Mouse (Mus musculus) liver, embryonic 13.5 days (tissue): ENCODE measurements around the gene 1700025G04Rik. TPM values are rescaled to one million over a fixed set of nuclear protein-coding genes. Genes with fewer than 3 reads are reported as not detected.
A peak's percentile ranks its signal among the peaks of the same experiment; 100 is the strongest.
"Not testable (repeated sequence)": the region's sequence is repeated elsewhere in the genome, so short reads cannot be mapped to it uniquely, and the experiment has no call there.

Experiments used
- ATAC-seq: fragments of 200-750 bp; cut with Nextera tagmentation; 2 replicates; pipeline ENCODE4 v1.8.0; 2017; ENCODE audit warnings: low read depth, mild to moderate bottlenecking, moderate number of reproducible peaks, moderate library complexity
- DNase-seq: peaks from one replicate; pipeline ENCODE4 v3.0.0; 2022
- H3K27ac ChIP-seq: fragments of 300-500 bp; sonication (generic); 2 replicates; pipeline ENCODE4 v1.5.1; 2015; ENCODE audit warnings: moderate library complexity, mild to moderate bottlenecking, inconsistent platforms
- H3K27me3 ChIP-seq: fragments of 300-500 bp; sonication (generic); 2 replicates; pipeline ENCODE4 v1.6.1; 2015; ENCODE audit warnings: mild to moderate bottlenecking, inconsistent platforms
- H3K36me3 ChIP-seq: fragments of 300-500 bp; sonication (generic); 2 replicates; pipeline ENCODE4 v1.6.1; 2015; ENCODE audit warnings: mild to moderate bottlenecking, inconsistent platforms
- H3K4me1 ChIP-seq: fragments of 300-500 bp; sonication (generic); replicated peaks from 2 replicates; pipeline ENCODE4 v1.6.1; 2015; ENCODE audit warnings: inconsistent platforms
- H3K4me2 ChIP-seq: fragments of 300-500 bp; sonication (generic); 2 replicates; pipeline ENCODE4 v1.6.1; 2015; ENCODE audit warnings: inconsistent platforms, mild to moderate bottlenecking, moderate library complexity
- H3K4me3 ChIP-seq: fragments of 300-500 bp; sonication (generic); replicated peaks from 2 replicates; pipeline ENCODE4 v1.5.1; 2015; ENCODE audit warnings: mild to moderate bottlenecking, inconsistent platforms
- H3K9ac ChIP-seq: fragments of 300-500 bp; sonication (generic); 2 replicates; pipeline ENCODE4 v1.6.1; 2015; ENCODE audit warnings: mild to moderate bottlenecking, inconsistent platforms
- H3K9me3 ChIP-seq: fragments of 300-500 bp; sonication (generic); replicated peaks from 2 replicates; pipeline ENCODE4 v1.6.1; 2016; ENCODE audit warnings: inconsistent platforms
- WGBS: fragments of 180-500 bp; shearing (Covaris S2); methylation state at CpG from one replicate; pipeline ENCODE4 v1.1.7; 2015; ENCODE audit not compliant: insufficient replicate concordance; 5-methylcytosine and 5-hydroxymethylcytosine counted together
- polyA plus RNA-seq: library from polyadenylated mRNA; unstranded; fragments of >200 nt; fragmentation: Nextera tagmentation; extraction: Ambion mirVana; gene quantifications from 2 replicates; pipeline ENCODE4 v1.2.1, GENCODE M21; 2015

The 1700025G04Rik gene
- polyA plus RNA-seq, 1 experiment from 2014 or later = 1.8 TPM

DNA sequence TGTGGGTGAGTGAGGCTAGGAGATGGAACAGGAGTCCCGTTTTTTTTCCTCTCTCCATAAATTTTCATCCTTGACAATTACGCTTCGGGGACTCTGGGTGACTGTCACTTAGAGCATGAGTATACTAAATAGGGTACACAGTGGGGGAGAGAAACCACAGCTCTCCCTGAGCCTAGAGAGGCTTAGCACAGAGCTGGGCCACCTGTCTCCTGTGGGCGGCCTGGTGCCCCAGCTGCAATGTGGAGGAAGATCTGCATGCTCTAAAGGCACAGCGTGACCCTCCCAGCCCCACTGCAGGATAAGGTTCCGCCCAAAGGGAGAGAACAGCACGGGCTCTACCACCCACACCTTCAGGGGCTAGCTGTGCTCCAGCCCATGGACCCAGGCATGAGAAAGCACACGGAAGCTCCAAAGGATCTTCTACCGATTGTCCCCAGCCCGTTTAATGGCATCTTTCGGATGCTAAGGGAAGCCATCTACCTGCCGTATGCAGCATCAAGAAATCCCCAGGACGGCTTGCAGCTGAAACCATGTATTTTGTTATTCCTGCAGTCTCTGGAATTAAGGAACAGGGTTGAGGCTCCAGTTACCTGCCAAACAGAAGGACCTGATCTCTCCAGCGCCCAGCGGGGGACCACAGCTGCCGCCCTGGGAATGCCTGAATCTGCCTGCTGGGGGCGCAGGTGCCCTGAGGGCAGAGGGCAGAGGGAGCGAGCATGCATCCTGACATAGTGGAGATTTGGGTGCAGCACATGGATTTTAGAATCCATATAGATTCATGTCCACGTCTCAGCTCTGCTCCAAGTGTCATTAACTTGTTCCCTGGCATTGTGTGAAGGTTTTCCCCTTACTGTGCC lies 243.8 kb downstream of the 1700025G04Rik start:
- DNase-seq (no peak), ATAC-seq (no peak)
- H3K4me3 ChIP-seq = no peak overlapping the region
- no peak overlapping the region for H3K27ac ChIP-seq
- no peak overlapping the region for H3K9ac ChIP-seq
- no peaks in the 10 kb centered on the region for H3K27me3 ChIP-seq
- no peaks in the 10 kb centered on the region for H3K36me3 ChIP-seq
- WGBS = 57% methylated on average over 19 of the region's 19 CpGs
- H3K9me3 ChIP-seq = no peaks in the 10 kb centered on the region
- H3K4me1 ChIP-seq = no peaks in the 10 kb centered on the region
- no peak overlapping the region for H3K4me2 ChIP-seq

- Histone ChIP-seq H3K27me3 (no peaks in the 10 kb centered on the region), H3K4me1 (no peaks in the 10 kb centered on the region), H3K4me3 (no peak overlapping the region), H3K36me3 (no peaks in the 10 kb centered on the region), H3K27ac (no peak overlapping the region), H3K9me3 (no peaks in the 10 kb centered on the region), H3K4me2 (no peak overlapping the region), H3K9ac (no peak overlapping the region)
- WGBS = 75% methylated on average over 17 of the region's 17 CpGs
- no peak for DNase-seq
- no peak for ATAC-seq
Measured at GRCm38 (mm10) chr1:151845252-151845832, 244.6 kb downstream of the 1700025G04Rik start.

- H3K4me2 ChIP-seq = not testable (repeated sequence)
Measured at GRCm38 (mm10) chr1:151840345-151840744, 249.6 kb downstream of the 1700025G04Rik start.

GRCm38 (mm10) chr1:151835261-151835660 lies 254.7 kb downstream of the 1700025G04Rik start:
- no peak for ATAC-seq
- WGBS = 69% methylated on average over 4 of the region's 4 CpGs

More at GRCm38 (mm10) chr1:151840345-151840744, 249.6 kb downstream of the 1700025G04Rik start:
- H3K4me3 ChIP-seq, H3K27me3 ChIP-seq, H3K4me1 ChIP-seq, H3K9me3 ChIP-seq, H3K36me3 ChIP-seq, H3K9ac ChIP-seq, ATAC-seq, H3K27ac ChIP-seq, DNase-seq: not testable (repeated sequence)
- WGBS = 81% methylated on average over 1 of the region's 1 CpGs

DNA sequence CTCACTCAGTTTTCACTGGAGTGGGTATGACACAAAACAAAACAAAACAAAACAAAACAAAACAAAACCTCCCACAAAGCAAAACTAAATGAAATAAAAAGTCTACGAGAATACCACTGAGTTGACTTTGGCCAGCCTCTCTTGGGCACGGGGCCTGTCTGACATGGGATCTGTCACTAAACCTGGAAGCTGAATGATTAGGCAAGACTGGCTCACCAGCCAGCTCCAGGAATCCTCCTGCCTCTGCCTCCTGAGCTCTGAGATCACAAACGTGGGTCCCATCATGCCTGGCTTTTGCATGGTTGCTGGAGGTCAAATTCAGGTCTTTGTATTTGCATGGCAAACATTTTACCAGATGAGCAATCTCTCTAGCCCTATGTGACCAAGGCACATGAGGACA lies 258.1 kb downstream of the 1700025G04Rik start:
- Histone ChIP-seq H3K36me3 (no peaks in the 10 kb centered on the region), H3K4me3 (no peak overlapping the region), H3K9me3 (0 out of 2 replicates have a peak, but pooled peaks cover 5% of the 10 kb centered on the region), H3K4me1 (no peaks in the 10 kb centered on the region), H3K27me3 (no peaks in the 10 kb centered on the region), H3K27ac (no peak overlapping the region), H3K9ac (no peak overlapping the region), H3K4me2 (no peak overlapping the region)
- 69% methylated on average over 3 of the region's 3 CpGs for WGBS
- DNase-seq (no peak), ATAC-seq (no peak)

More at GRCm38 (mm10) chr1:151835261-151835660, 254.7 kb downstream of the 1700025G04Rik start:
- no peaks in the 10 kb centered on the region for H3K4me1 ChIP-seq
- H3K9me3 ChIP-seq = 0 out of 2 replicates have a peak, but pooled peaks cover 5% of the 10 kb centered on the region
- no peak overlapping the region for H3K4me2 ChIP-seq
- no peaks in the 10 kb centered on the region for H3K27me3 ChIP-seq
- no peaks in the 10 kb centered on the region for H3K36me3 ChIP-seq
- no peak overlapping the region for H3K9ac ChIP-seq
- H3K27ac ChIP-seq = no peak overlapping the region
- no peak for DNase-seq
- no peak overlapping the region for H3K4me3 ChIP-seq

GRCm38 (mm10) chr1:151825065-151825464 lies 264.9 kb downstream of the 1700025G04Rik start:
- DNase-seq = no peak
- H3K9ac ChIP-seq = no peak overlapping the region
- H3K27me3 ChIP-seq = no peaks in the 10 kb centered on the region
- H3K4me3 ChIP-seq = no peak overlapping the region
- no peaks in the 10 kb centered on the region for H3K4me1 ChIP-seq
- no peak for ATAC-seq
- no peaks in the 10 kb centered on the region for H3K9me3 ChIP-seq
- H3K27ac ChIP-seq = no peak overlapping the region
- no peak overlapping the region for H3K4me2 ChIP-seq
- no peaks in the 10 kb centered on the region for H3K36me3 ChIP-seq
- 78% methylated on average over 7 of the region's 7 CpGs for WGBS

GRCm38 (mm10) chr1:151820457-151820856 lies 269.5 kb downstream of the 1700025G04Rik start:
- no peak for ATAC-seq
- H3K4me1 ChIP-seq = no peaks in the 10 kb centered on the region
- peak; percentile 14 for DNase-seq
- WGBS = 32% methylated on average over 5 of the region's 5 CpGs
- no peak overlapping the region for H3K4me3 ChIP-seq
- no peaks in the 10 kb centered on the region for H3K27me3 ChIP-seq
- peaks cover 33% of the 10 kb centered on the region for H3K36me3 ChIP-seq
- H3K9ac ChIP-seq = no peak overlapping the region
- no peak overlapping the region for H3K27ac ChIP-seq
- no peaks in the 10 kb centered on the region for H3K9me3 ChIP-seq
- H3K4me2 ChIP-seq = no peak overlapping the region

DNA sequence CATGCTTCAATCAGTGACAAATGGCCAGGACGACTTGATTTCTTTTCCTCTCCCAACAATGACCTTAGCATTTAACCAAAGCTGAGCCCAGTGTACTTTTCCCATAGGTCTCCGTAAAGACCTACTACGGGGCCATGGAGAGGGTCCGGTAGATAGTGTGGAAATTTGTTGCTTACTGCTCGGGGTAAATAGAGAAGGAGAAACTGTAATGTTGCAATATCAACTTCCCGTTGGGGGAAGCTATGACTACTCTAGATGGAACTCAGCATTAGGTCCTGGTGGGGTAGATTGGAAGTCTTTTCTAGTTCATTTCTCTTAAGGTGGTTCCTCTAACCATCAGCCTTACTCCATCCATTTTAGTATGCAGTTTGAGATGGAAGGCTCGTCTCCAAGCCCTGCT lies 270.7 kb downstream of the 1700025G04Rik start:
- no peak overlapping the region for H3K4me3 ChIP-seq
- no peak overlapping the region for H3K9ac ChIP-seq
- 70% methylated on average over 7 of the region's 7 CpGs for WGBS
- no peak overlapping the region for H3K27ac ChIP-seq
- DNase-seq (no peak), ATAC-seq (0 out of 2 replicates have a peak, but pooled peaks have one; percentile 26)
- no peaks in the 10 kb centered on the region for H3K27me3 ChIP-seq
- no peaks in the 10 kb centered on the region for H3K9me3 ChIP-seq
- peaks cover 41% of the 10 kb centered on the region for H3K36me3 ChIP-seq
- H3K4me2 ChIP-seq = no peak overlapping the region
- no peaks in the 10 kb centered on the region for H3K4me1 ChIP-seq

DNA sequence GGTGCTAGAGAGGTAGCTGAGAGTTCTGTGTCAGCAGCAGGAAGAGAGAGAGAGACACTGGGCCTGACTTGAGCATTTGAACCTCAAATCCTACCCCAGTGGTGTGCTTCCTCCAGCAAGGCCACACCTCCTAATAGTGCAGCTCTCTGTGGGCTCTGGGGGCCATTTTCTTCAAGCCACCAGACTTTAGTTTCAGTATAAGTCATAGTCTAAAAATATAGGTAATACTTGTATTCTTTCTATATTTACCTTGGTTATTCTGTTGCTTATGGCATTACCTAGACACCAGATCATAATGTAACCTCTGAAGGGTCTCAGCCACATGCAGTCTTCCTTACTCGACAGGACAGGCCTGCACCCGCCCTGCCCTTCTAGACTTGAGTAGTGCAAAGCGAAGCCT lies 273.9 kb downstream of the 1700025G04Rik start:
- peaks cover 58% of the 10 kb centered on the region for H3K36me3 ChIP-seq
- no peaks in the 10 kb centered on the region for H3K27me3 ChIP-seq
- no peak overlapping the region for H3K4me3 ChIP-seq
- DNase-seq (no peak), ATAC-seq (no peak)
- WGBS = 78% methylated on average over 3 of the region's 3 CpGs
- H3K9ac ChIP-seq = no peak overlapping the region
- H3K4me1 ChIP-seq = no peaks in the 10 kb centered on the region
- no peaks in the 10 kb centered on the region for H3K9me3 ChIP-seq
- no peak overlapping the region for H3K27ac ChIP-seq
- H3K4me2 ChIP-seq = no peak overlapping the region

DNA sequence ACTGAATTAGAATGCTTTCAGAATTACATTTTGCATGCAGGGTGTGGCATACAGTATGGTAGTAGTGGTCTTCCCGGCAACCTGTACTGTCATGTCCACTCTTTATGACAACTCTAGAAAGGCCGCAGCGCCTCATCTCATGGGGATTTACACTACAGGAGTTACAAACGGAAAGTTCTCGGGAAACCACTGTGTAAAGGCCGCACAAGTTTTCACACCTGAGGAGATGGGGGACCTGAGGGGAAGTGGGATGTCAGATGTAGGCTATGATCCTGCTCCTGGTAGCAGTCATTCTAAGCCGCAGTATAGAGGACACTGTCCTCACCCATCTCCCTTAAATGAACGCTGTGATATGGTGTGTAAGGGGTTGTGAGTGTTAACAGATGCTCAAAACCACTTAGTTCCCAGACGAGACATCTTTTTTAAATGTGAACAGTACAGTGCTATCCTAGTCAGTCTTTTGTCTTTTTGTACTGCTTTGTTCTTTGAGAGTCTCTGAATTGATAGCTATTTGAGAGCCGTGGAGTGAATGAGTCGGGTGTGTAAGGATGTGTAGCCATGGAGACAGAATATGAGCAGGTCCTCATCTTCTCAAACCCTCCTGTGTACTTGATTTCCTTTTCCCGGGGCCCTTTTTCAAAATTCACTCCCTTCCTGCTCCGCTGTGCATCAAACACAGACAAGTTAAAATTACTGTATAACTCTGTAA lies 277.8 kb downstream of the 1700025G04Rik start:
- DNase-seq (no peak), ATAC-seq (no peak)
- no peak overlapping the region for H3K27ac ChIP-seq
- no peaks in the 10 kb centered on the region for H3K4me1 ChIP-seq
- no peak overlapping the region for H3K4me2 ChIP-seq
- no peak overlapping the region for H3K9ac ChIP-seq
- H3K9me3 ChIP-seq = no peaks in the 10 kb centered on the region
- H3K36me3 ChIP-seq = peaks cover 61% of the 10 kb centered on the region
- H3K27me3 ChIP-seq = no peaks in the 10 kb centered on the region
- WGBS = 88% methylated on average over 13 of the region's 13 CpGs
- H3K4me3 ChIP-seq = no peak overlapping the region

GRCm38 (mm10) chr1:151811456-151811855 lies 278.5 kb downstream of the 1700025G04Rik start:
- Histone ChIP-seq H3K27ac (no peak overlapping the region), H3K9me3 (no peaks in the 10 kb centered on the region), H3K9ac (no peak overlapping the region), H3K4me2 (no peak overlapping the region), H3K36me3 (peaks cover 61% of the 10 kb centered on the region), H3K4me3 (no peak overlapping the region), H3K27me3 (no peaks in the 10 kb centered on the region), H3K4me1 (no peaks in the 10 kb centered on the region)
- WGBS = 87% methylated on average over 16 of the region's 16 CpGs
- no peak for ATAC-seq
- no peak for DNase-seq
